Mouse (Mus musculus) limb, embryonic 12.5 days (tissue): ENCODE measurements around the gene Gins3. TPM values are rescaled to one million over a fixed set of nuclear protein-coding genes. Genes with fewer than 3 reads are reported as not detected.

Experiments
- ATAC-seq: fragments of 200-750 bp; cut with Nextera tagmentation; 2 replicates; pipeline ENCODE4 v1.8.0; 2017; ENCODE audit warnings: low read depth, moderate TSS enrichment; ENCODE audit not compliant: insufficient number of reproducible peaks, insufficient read depth, low FRiP score, low TSS enrichment
- H3K27ac ChIP-seq: fragments of 300-500 bp; sonication (generic); 2 replicates; pipeline ENCODE4 v1.5.1; 2016; ENCODE audit warnings: mild to moderate bottlenecking, moderate library complexity
- H3K27me3 ChIP-seq: fragments of 300-500 bp; sonication (generic); 2 replicates; pipeline ENCODE4 v1.6.1; 2016; ENCODE audit warnings: mild to moderate bottlenecking, moderate library complexity
- H3K36me3 ChIP-seq: fragments of 300-500 bp; sonication (generic); 2 replicates; pipeline ENCODE4 v1.6.1; 2016; ENCODE audit warnings: mild to moderate bottlenecking, moderate library complexity
- H3K4me1 ChIP-seq: fragments of 300-500 bp; sonication (generic); replicated peaks from 2 replicates; pipeline ENCODE4 v1.6.1; 2016
- H3K4me2 ChIP-seq: fragments of 300-500 bp; sonication (generic); 2 replicates; pipeline ENCODE4 v1.6.1; 2016; ENCODE audit warnings: mild to moderate bottlenecking, moderate library complexity
- H3K4me3 ChIP-seq: fragments of 300-500 bp; sonication (generic); replicated peaks from 2 replicates; pipeline ENCODE4 v1.5.1; 2016; ENCODE audit warnings: mild to moderate bottlenecking
- H3K9ac ChIP-seq: fragments of 300-500 bp; sonication (generic); replicated peaks from 2 replicates; pipeline ENCODE4 v1.6.1; 2016; ENCODE audit warnings: mild to moderate bottlenecking, moderate library complexity
- H3K9me3 ChIP-seq: fragments of 300-500 bp; sonication (generic); 2 replicates; pipeline ENCODE4 v1.6.1; 2016; ENCODE audit warnings: mild to moderate bottlenecking, moderate library complexity
- WGBS: fragments of 180-500 bp; shearing (Covaris S2); methylation state at CpG from one replicate; pipeline ENCODE4 v1.1.7; 2016; 5-methylcytosine and 5-hydroxymethylcytosine counted together
- polyA plus RNA-seq: library from polyadenylated mRNA; unstranded; fragments of >200 nt; fragmentation: Nextera tagmentation; extraction: Ambion mirVana; gene quantifications from 2 replicates; pipeline ENCODE4 v1.2.1, GENCODE M21; 2016

Gene Gins3
- polyA plus RNA-seq, 1 experiment from 2014 or later, result 28.9 TPM

GRCm38 (mm10) chr8:95668163-95668958, 35.1 kb downstream of the Gins3 start:
- peaks cover 18% of the 10 kb centered on the region for H3K27me3 ChIP-seq
- no peaks in the 10 kb centered on the region for H3K36me3 ChIP-seq
- no peak overlapping the region for H3K4me2 ChIP-seq
- no peak overlapping the region for H3K4me3 ChIP-seq
- peaks cover 6% of the 10 kb centered on the region; the same call in 1 of the 2 replicates for H3K9me3 ChIP-seq
- H3K27ac ChIP-seq, result no peak overlapping the region
- ATAC-seq, result no peak
- WGBS, result 55% methylated on average over 8 of the region's 8 CpGs
- H3K4me1 ChIP-seq, result no peaks in the 10 kb centered on the region
- H3K9ac ChIP-seq, result no peak overlapping the region

- H3K4me2 ChIP-seq, result no peak overlapping the region
- WGBS, result 86% methylated on average over 2 of the region's 2 CpGs
- no peaks in the 10 kb centered on the region for H3K4me1 ChIP-seq
Measured at GRCm38 (mm10) chr8:95669967-95670366, 36.7 kb downstream of the Gins3 start.

GRCm38 (mm10) chr8:95671861-95672260, 38.6 kb downstream of the Gins3 start:
- no peaks in the 10 kb centered on the region for H3K4me1 ChIP-seq
- no peaks in the 10 kb centered on the region for H3K36me3 ChIP-seq
- no peak overlapping the region for H3K4me2 ChIP-seq
- H3K27me3 ChIP-seq, result peaks cover 53% of the 10 kb centered on the region
- H3K9ac ChIP-seq, result no peak overlapping the region
- H3K9me3 ChIP-seq, result peaks cover under 1% of the 10 kb centered on the region; the same call in 1 of the 2 replicates
- ATAC-seq, result no peak
- no peak overlapping the region for H3K4me3 ChIP-seq
- 86% methylated on average over 6 of the region's 6 CpGs for WGBS
- no peak overlapping the region for H3K27ac ChIP-seq

More at GRCm38 (mm10) chr8:95669967-95670366, 36.7 kb downstream of the Gins3 start:
- H3K9ac ChIP-seq, result no peak overlapping the region
- ATAC-seq, result no peak
- H3K27me3 ChIP-seq, result peaks cover 34% of the 10 kb centered on the region
- peaks cover 6% of the 10 kb centered on the region; the same call in 1 of the 2 replicates for H3K9me3 ChIP-seq
- no peak overlapping the region for H3K27ac ChIP-seq
- H3K36me3 ChIP-seq, result no peaks in the 10 kb centered on the region
- no peak overlapping the region for H3K4me3 ChIP-seq

- Histone ChIP-seq H3K36me3 (no peaks in the 10 kb centered on the region), H3K9ac (no peak overlapping the region), H3K4me3 (no peak overlapping the region), H3K27ac (no peak overlapping the region), H3K4me1 (peaks cover 4% of the 10 kb centered on the region; the same call in 1 of the 2 replicates), H3K27me3 (peaks cover 62% of the 10 kb centered on the region), H3K4me2 (no peak overlapping the region), H3K9me3 (no peaks in the 10 kb centered on the region)
- WGBS, result 73% methylated on average over 5 of the region's 5 CpGs
- no peak for ATAC-seq
Measured at GRCm38 (mm10) chr8:95672811-95673210, 39.6 kb downstream of the Gins3 start.

GRCm38 (mm10) chr8:95676631-95677030, 43.4 kb downstream of the Gins3 start, which contains the start of gene Ndrg4:
Gene Ndrg4 (plus strand): TSS chr8:95676980.
- no peaks in the 10 kb centered on the region for H3K36me3 ChIP-seq
- WGBS, result 33% methylated on average over 9 of the region's 9 CpGs
- peak within 1 kb of the TSS; percentile 99 for H3K4me2 ChIP-seq
- H3K27me3 ChIP-seq, result peaks cover 97% of the 10 kb centered on the region
- peak within 1 kb of the TSS; percentile 61 for H3K4me3 ChIP-seq
- H3K27ac ChIP-seq, result no peak within 1 kb of the TSS
- H3K4me1 ChIP-seq, result peaks cover 14% of the 10 kb centered on the region
- peak within 1 kb of the TSS; percentile 65 for H3K9ac ChIP-seq
- no peaks in the 10 kb centered on the region for H3K9me3 ChIP-seq
- ATAC-seq, result no peak

- Histone ChIP-seq H3K9ac (peak overlapping the region; percentile 65), H3K9me3 (no peaks in the 10 kb centered on the region), H3K27me3 (peaks cover 94% of the 10 kb centered on the region), H3K36me3 (no peaks in the 10 kb centered on the region), H3K4me2 (peak overlapping the region; percentile 99), H3K4me3 (peak overlapping the region; percentile 61), H3K27ac (no peak overlapping the region), H3K4me1 (peaks cover 14% of the 10 kb centered on the region)
- 2% methylated on average over 45 of the region's 48 CpGs for whole genome bisulfite sequencing
- ATAC-seq, result no peak
Measured at GRCm38 (mm10) chr8:95677591-95678023, 44.4 kb downstream of the Gins3 start.

- ATAC-seq, result no peak; the same call in 1 of the 2 replicates
- no peak overlapping the region for H3K27ac ChIP-seq
- WGBS, result under 1% methylated on average over 65 of the region's 70 CpGs
- H3K4me2 ChIP-seq, result peak overlapping the region; percentile 99
- H3K36me3 ChIP-seq, result no peaks in the 10 kb centered on the region
- H3K4me3 ChIP-seq, result peak overlapping the region; percentile 61
- H3K27me3 ChIP-seq, result peaks cover 89% of the 10 kb centered on the region
- H3K4me1 ChIP-seq, result peaks cover 14% of the 10 kb centered on the region
- peak overlapping the region; percentile 65 for H3K9ac ChIP-seq
- H3K9me3 ChIP-seq, result no peaks in the 10 kb centered on the region
Measured at GRCm38 (mm10) chr8:95678024-95678611, 44.9 kb downstream of the Gins3 start.

GRCm38 (mm10) chr8:95688073-95688672, 54.9 kb downstream of the Gins3 start:
- ATAC-seq, result no peak
- no peaks in the 10 kb centered on the region for H3K36me3 ChIP-seq
- WGBS, result 75% methylated on average over 10 of the region's 10 CpGs
- no peak overlapping the region for H3K27ac ChIP-seq
- H3K9ac ChIP-seq, result no peak overlapping the region
- no peaks in the 10 kb centered on the region for H3K4me1 ChIP-seq
- H3K4me2 ChIP-seq, result no peak overlapping the region
- H3K27me3 ChIP-seq, result peaks cover 42% of the 10 kb centered on the region
- H3K9me3 ChIP-seq, result no peaks in the 10 kb centered on the region
- H3K4me3 ChIP-seq, result no peak overlapping the region

GRCm38 (mm10) chr8:95690929-95691541, 57.8 kb downstream of the Gins3 start:
- H3K9me3 ChIP-seq, result no peaks in the 10 kb centered on the region
- no peak for ATAC-seq
- H3K4me2 ChIP-seq, result no peak overlapping the region
- H3K4me3 ChIP-seq, result no peak overlapping the region
- no peak overlapping the region for H3K27ac ChIP-seq
- peaks cover 65% of the 10 kb centered on the region for H3K27me3 ChIP-seq
- no peaks in the 10 kb centered on the region for H3K4me1 ChIP-seq
- no peak overlapping the region for H3K9ac ChIP-seq
- WGBS, result 84% methylated on average over 13 of the region's 13 CpGs
- H3K36me3 ChIP-seq, result no peaks in the 10 kb centered on the region

- Histone ChIP-seq H3K36me3 (no peaks in the 10 kb centered on the region), H3K4me3 (no peak overlapping the region), H3K27me3 (peaks cover 70% of the 10 kb centered on the region), H3K9ac (no peak overlapping the region), H3K4me2 (no peak overlapping the region), H3K4me1 (0 out of 2 replicates have a peak, but pooled peaks cover 3% of the 10 kb centered on the region), H3K9me3 (no peaks in the 10 kb centered on the region), H3K27ac (no peak overlapping the region)
- no peak for ATAC-seq
- WGBS, result 14% methylated on average over 6 of the region's 6 CpGs
Measured at GRCm38 (mm10) chr8:95694631-95695030, 61.4 kb downstream of the Gins3 start.
